Mouse (Mus musculus): ENCODE results near the gene Pglyrp3.
A peak's percentile ranks its signal among the peaks of the same experiment; 100 is the strongest.
"Not testable (repeated sequence)": the region's sequence is repeated elsewhere in the genome, so short reads cannot be mapped to it uniquely, and the experiment has no call there.

The Pglyrp3 gene

DNA sequence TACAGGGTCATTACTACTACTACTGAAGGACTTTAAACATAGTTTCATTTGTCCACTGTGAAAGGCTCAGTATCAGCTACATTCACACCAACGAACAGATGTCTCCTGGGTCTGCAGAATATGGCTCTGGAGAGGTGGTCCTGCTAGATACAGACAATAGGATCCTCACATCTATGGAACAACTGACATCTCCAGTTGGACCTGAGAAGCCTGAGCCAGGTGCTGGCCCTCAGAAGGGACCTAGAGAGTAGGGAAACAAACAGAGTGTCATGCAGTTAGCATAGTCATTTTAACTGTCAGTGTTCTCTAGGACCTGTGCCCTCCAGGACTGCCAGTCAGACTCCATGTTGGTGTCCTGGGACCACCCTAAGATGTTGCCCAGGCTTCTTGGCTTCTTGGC lies at the start of gene Pglyrp3:
Pglyrp3 (plus strand) TSS at position 301 of the 400 bp plus-strand sequence.
- DNase-seq (ENCODE audit: low spot score) = no peak

- DNase-seq (ENCODE audit: low spot score) = no peak
Observed at GRCm38 (mm10) chr3:92011001-92011400, 3.4 kb upstream of the Pglyrp3 start.

DNA sequence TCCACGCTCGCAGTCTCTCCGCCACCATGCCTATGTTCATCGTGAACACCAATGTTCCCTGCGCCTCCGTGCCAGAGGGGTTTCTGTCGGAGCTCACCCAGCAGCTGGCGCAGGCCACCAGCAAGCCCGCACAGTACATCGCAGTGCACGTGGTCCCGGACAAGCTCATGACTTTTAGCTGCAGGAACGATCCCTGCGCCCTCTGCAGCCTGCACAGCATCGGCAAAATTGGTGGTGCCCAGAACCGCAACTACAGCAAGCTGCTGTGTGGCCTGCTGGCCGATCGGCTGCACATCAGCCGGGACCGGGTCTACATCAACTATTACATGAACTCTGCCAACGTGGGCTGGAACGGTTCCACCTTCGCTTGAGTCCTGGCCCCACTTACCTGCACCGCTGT lies 10.2 kb downstream of the Pglyrp3 start:
- DNase-seq (ENCODE audit: low spot score) = not testable (repeated sequence)

DNA sequence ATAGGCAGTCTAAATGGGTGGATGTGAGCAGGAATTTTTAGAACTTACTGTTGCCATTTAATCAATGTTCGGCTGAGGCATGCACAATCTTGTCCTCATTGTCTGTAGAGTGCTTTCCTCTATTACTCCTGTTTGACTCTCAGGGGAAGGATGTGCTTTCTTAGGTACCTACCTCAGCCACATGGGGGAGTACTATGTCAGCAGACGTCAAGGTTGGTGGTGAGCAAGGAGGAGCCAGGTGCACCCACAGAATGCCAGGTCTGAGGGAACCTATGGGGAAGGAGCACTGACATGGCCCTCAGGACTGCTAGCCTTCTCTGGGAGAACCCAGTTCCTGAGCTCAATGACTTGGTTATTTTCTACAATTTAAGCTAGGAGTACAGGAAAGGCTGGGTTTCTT lies 18.8 kb downstream of the Pglyrp3 start:
- no peak for DNase-seq (ENCODE audit: low spot score)

- no peak for DNase-seq (ENCODE audit: low spot score)
Observed at GRCm38 (mm10) chr3:92033892-92034291, 19.5 kb downstream of the Pglyrp3 start.

- peak; percentile 7 for DNase-seq (ENCODE audit: low spot score)
Observed at GRCm38 (mm10) chr3:92050382-92051054, 36.1 kb downstream of the Pglyrp3 start.

DNA sequence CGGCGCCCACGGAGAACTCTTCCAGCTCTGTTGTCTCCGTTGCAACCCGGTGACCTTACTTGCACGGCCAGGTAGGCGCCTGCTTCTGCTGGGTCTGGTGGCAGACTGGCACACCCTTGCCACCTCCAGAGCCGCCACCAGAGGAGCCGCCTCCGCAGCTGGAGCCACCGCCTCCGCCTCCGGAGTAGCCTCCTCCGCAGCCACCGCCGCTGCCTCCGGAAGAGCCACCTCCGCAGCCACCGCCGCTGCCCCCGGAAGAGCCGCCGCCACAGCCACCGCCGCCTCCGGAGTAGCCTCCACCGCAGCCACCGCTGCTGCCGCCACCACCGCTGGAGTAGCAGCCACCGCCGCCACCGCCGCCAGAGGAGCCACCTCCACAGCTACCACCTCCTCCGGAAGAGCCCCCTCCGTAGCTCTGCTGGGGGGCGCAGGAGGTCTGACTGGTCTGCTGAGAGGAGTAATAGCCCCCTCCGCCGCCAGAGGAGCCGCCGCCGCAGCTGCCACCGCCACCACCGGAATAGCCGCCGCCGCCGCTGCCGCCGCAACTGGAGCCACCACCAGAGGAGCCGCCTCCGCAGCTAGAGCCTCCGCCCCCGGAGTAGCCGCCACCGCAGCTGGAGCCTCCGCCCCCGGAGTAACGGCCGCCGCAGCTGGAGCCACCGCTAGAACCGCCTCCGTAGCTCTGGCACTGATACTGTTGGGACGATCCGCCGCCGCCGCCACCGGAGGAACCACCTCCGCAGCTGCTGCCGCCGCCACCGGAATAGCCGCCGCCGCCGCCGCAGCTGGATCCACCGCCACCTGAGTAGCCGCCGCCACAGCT lies 66.3 kb downstream of the Pglyrp3 start:
- DNase-seq (ENCODE audit: low spot score) = peak; percentile 34
